Mouse (Mus musculus) T-cell, adult 2 months (primary cell): ENCODE measurements around the gene Glcci1.
"Not testable (repeated sequence)": the region's sequence is repeated elsewhere in the genome, so short reads cannot be mapped to it uniquely, and the experiment has no call there.

Experiments used
- DNase-seq: peaks from one replicate; pipeline ENCODE4 v3.0.0; 2022; ENCODE audit warnings: low spot score

Gene Glcci1

GRCm38 (mm10) chr6:8495109-8495826 lies 14.1 kb upstream of the Glcci1 start:
- DNase-seq = no peak

GRCm38 (mm10) chr6:8495827-8496222 lies 13.6 kb upstream of the Glcci1 start:
- no peak for DNase-seq

DNA sequence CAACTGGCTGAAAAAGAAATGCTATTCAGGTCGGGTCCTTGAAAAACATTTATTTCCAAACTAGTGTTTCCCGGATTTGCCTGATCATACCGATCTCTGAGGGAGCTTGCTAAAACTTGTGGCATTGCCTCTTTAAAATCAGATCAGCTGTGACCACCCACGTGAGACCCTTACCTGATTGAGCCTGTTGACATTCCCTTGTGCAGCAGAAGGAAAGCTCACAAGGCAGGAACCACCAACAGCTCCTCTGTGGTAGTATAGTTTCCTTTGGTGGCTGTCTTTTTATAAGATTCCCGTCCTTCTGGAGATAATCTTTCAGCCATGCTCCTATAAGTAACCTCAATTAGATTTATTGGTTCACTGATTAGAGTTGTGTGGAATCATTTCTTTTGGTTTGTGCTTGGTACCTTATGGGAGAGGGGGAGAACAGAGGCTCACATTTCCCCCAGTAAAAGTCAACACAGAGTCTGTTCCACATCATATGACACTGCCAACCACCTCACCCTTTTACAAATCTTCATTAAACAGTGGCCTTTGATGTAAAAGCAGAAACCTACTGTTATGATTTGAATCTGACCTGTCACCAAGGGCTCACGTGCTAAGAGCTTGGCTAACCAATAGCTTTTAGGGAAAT lies 12.0 kb upstream of the Glcci1 start:
- DNase-seq = no peak

DNA sequence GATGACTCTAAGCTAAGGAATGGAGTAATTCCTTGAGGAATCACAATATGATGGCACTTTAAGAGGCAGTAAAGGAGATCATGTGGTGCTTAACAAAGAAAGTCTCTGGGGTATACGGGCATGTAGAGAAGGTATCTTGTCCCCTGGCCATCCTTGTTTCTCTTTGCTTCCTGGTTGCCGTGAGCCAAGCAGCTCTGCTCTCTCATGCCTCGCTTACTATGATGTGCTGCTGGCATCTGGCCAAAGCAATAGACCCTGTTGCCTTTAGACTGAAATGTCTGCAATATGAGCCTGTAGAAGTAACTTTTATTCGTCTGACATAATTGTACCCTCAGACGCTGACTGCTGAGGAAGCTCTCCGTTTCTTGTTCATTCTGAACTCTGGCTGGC lies 11.5 kb upstream of the Glcci1 start:
- DNase-seq = no peak

DNA sequence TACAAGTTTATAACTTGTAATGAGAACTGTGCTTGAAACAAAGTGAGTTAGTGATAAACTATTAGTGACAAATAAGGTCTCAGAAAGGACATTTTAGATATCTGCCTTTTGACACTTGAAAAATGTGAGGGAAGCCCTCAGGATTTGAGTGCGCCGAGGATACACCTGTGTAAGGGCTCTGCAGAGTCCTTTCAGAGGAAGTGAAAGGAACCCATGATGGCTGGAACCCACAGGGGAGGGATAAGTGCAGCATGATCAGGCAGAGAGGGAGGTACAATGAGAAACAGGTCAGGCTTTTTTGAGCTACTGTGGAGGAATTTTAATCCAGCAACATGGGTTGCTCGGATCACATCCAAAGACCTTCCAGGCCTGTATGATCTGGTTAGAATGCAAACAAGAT lies 10.4 kb upstream of the Glcci1 start:
- DNase-seq = no peak

GRCm38 (mm10) chr6:8503953-8504352 lies 5.4 kb upstream of the Glcci1 start:
- no peak for DNase-seq

DNA sequence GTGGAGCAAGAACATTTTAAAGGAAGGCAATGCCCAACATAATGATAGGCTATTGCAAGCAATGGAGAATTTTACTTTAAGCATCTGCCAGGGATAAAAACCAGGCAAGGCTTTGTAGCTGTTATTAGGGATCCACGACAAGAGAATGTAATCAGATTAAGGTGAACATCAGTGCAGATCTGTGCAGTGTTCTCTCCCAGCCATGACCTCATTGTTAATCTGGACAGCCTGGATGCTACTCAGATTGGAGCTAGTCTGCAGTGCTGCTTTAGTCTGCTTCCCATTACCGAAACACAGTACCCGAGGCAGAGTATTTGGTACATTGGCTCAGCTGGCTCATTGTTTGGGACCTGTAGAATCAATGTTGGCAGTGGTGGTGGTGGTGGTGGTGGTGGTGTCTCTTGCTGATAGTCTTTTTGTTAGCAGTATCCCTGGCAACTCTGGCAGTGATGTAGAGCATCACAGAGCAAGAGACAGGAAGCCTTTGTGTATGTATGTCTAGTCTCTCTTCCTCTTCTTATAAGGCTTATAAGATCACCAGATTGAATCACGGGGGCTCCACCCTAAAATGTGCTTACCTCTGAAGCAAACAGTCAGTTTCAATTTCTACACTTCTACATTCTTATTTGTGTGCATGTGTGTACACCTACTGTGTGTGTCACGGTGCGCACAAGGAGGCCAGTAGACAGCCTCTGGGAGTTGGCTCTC lies 4.7 kb upstream of the Glcci1 start:
- peak; percentile 83 for DNase-seq

- no peak for DNase-seq
Measured at GRCm38 (mm10) chr6:8506631-8507030, 2.8 kb upstream of the Glcci1 start.

DNA sequence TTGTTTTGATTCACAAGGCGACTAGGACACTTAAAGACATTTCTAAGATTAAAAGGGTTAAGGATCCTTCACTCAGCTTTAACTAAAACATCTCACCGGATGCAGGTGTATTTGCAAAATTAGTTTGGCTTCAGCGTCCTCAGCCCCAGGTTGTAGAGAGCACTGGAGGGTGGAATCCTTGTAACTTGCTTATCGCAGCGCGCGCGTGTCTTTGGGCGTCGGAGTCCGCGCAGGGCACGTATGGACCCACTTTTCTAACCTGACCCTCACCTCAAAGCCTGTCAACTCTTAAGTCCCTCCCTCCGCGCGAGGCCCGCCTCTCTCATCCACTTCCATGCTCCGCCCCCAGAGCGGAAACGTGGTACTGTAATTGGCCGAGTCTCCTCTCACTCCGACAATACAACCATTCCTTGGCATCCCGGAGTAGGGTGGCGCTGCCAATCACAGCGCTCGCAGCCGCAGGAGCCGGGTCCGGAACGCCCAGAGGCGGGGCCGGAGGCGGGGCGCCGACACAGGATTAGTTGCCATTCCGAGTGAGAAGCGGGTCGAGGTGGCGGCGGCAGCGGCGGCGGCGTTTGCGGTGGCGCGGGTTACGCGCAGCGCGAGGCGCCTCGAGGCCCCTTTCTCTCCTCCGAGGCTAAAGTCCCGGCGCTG lies 390 bp upstream of the Glcci1 start:
- DNase-seq = peak; percentile 99

DNA sequence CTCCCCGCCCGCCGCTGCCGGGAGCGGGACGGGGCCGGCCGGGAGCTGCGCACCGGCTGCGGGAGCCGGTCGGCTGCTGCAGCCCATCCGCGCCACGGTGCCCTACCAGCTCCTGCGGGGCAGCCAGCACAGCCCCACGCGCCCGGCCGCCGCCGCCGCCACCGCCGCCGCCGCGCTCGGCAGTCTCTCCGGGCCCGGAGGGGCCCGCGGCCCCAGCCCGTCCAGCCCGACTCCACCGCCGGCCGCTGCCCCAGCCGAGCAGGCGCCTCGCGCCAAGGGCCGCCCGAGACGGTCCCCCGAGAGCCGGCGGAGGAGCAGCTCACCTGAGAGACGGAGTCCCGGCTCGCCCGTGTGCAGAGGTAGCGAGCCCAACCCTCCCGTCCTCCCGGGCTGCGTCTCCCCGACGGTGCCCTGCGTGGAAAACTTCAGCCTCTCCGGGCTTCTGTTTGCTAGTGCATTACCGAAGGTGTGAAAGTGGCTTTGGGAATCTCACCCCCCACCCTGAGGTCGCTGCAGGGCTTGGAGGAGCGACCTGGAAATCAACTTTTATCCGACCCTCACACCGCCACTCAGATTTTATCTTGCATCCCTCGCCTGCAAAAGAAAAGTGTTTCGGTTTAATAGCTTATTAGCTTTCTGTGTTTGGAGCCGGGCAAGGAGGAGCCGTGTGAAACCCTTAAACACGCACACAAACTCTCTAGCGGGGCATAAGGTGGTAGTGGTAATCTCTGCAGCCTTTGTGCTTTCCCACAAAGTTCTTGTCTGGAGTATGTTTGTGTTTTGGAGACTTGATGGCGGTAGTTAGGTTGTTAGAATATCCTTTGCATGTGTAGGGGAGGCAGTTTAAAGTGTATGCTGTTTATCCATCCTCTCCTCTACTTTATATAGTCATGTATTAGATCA lies 812 bp downstream of the Glcci1 start:
- DNase-seq = peak; percentile 45

DNA sequence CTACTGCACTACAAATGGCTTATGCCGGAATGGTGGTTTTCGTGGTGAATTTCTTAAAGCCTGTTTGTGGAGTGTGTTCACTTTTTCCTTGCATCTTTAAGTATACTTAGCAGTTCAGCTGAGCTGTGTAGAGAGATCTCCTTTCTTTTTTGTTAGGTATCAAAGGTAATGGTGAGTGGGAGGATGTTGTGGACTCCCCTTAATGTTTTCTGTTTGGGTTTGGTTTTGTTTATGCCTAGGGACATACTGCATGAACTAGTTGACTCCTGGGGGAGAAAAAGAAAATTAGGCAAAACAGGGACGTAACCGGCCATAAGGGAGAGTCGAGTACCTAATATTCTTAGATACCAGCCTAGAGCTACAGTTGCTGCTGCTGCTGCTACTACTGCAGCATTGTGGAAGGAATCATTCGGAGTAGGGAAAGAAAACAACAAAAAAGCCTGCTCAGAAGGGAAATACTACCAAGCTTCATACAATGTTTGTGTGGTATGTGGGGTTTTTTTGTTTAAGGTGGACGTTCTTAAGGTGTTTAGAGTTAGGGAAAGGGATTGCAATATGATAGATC lies 1.5 kb downstream of the Glcci1 start:
- peak; percentile 30 for DNase-seq

DNA sequence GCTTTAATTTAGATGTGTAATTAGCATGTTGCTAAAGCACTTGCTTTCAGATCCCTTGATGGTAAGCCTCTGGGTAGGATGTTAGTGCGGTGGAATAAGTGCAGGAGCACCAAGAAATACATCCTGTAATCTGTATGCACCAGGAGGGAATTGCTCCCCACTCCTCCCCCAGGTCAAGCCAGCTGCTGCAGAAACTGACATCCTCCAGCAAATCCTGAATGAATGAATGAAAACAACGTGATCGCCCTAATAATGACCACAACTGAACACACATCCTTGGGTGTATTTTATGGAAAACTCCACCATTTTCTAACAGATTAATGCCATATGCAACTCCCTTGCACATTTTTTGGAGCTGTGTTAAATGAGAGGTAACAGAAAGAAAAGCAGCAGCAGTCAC lies 2.0 kb downstream of the Glcci1 start:
- DNase-seq = no peak

DNA sequence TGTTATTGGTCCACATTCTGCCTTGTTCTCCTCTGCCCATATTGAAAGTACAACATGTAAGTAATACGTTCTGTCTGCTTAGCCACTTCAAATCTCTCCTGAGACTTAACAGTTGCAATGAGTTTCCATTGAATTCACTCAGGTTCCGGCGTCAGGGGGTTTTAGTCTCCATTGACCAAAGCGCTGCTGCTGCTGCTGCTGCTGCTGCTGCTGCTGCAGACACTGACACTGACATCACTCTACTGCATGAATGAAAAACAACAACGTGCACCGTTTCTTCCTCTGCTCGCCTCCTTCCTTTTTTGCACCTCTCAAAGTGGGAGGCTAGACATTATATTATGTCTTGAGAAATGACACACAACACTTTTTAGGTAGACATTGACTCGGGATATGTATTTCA lies 3.0 kb downstream of the Glcci1 start:
- peak; percentile 50 for DNase-seq

DNA sequence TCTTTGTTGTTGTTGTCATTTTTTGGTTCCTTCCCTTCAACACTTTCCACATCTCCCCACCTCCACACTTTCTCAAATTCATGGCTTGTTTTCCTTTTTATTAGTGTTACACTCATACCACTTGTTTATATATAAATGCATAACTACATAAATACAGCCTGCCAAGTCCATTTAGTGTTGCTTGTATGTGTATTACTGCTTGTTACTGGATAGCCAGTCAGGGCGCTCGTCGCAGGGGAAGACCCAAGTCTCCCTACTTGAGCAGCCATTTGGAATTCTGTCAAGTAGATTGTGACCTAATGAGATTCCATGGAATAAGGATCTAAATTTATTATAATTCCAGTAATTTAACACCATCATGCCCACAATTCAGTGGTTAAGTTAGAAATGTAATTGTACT lies 10.3 kb downstream of the Glcci1 start:
- DNase-seq = no peak

DNA sequence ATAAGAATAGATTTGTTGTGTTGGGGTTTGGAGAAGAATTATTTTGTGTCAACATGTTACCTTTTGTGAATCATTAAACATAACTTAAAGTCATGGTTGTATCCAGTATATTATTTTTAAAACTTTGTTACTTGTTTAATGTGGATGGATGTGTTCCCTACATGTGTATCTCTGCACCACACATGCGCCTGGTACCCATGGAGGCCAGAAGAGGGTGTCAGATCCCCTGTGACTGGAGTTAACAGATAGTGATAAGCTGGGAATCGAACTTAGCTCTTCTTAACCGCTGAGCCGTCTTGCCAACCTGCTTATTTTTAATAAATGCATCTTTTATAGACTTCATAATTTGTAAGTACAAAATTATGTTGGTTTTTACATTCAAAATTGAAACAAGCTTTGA lies 11.8 kb downstream of the Glcci1 start:
- no peak for DNase-seq

DNA sequence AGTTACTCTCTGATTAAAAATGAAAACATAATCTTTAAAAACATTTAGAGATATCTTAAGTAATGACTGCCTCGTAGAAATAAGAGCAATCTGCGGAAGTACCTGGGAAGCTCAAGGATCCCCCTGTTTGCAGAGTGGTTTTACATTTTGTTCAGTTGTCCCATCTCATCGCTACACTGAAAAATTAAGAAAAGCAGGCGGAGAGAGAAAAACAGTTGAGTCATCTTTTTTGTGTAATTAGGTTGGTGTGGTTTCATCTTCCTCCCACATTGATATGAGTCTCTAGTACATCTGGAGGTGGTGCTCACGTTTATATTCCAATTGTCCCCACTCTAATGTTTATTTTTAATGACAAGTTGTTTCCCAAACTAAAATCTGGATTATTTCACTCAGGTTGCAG lies 15.3 kb downstream of the Glcci1 start:
- DNase-seq = no peak

GRCm38 (mm10) chr6:8531104-8531894 lies 21.9 kb downstream of the Glcci1 start:
- DNase-seq = no peak

- DNase-seq = no peak
Measured at GRCm38 (mm10) chr6:8536944-8537343, 27.5 kb downstream of the Glcci1 start.

DNA sequence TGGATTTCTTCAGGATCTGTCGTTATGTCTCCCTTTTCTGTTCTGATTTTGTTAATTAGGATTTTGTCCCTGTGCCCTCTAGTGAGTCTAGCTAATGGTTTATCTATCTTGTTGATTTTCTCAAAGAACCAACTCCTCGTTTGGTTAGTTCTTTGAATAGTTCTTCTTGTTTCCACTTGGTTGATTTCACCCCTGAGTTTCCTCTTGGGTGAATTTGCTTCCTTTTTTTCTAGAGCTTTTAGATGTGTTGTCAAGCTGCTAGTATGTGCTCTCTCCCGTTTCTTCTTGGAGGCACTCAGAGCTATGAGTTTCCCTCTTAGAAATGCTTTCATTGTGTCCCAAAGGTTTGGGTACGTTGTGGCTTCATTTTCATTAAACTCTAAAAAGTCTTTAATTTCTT lies 32.1 kb downstream of the Glcci1 start:
- not testable (repeated sequence) for DNase-seq

- no peak for DNase-seq
Measured at GRCm38 (mm10) chr6:8544822-8545221, 35.4 kb downstream of the Glcci1 start.

DNA sequence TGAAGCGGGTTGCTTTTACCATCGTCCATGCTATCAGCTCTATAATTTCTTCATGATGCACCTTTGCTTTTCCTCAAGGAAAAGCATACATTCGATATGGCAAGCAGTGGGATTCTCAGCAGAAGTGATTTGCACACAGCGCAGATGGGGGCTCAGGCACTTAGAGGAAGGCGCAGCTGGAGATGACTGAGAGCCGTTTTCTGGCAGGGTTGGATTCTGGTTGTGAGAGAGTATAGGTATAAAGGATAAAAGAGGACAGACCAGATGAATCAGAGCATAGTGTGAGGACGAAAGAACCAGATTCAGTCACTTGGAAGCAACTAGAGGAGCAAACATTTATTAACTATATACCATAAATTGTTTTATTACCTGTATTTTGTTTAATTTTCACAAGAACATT lies 36.4 kb downstream of the Glcci1 start:
- no peak for DNase-seq
